Mouse (Mus musculus) intestine, postnatal 0 days (tissue): Measurements from ENCODE around the gene Hyal1. TPM values are rescaled to one million over a fixed set of nuclear protein-coding genes. Genes with fewer than 3 reads are reported as not detected.
A peak's percentile ranks its signal among the peaks of the same experiment; 100 is the strongest.

Experiments used
- ATAC-seq: fragments of 200-750 bp; cut with Nextera tagmentation; 2 replicates; pipeline ENCODE4 v1.8.0; 2017; ENCODE audit warnings: mild to moderate bottlenecking, moderate TSS enrichment, moderate library complexity
- H3K27ac ChIP-seq: fragments of 300-500 bp; sonication (generic); 2 replicates; pipeline ENCODE4 v1.5.1; 2014; ENCODE audit warnings: mild to moderate bottlenecking, low read depth, low read length, moderate library complexity
- H3K27me3 ChIP-seq: fragments of 300-500 bp; sonication (generic); replicated peaks from 2 replicates; pipeline ENCODE4 v1.6.1; 2014; ENCODE audit warnings: low read length, mixed read lengths; ENCODE audit not compliant: control insufficient read depth, insufficient read depth
- H3K36me3 ChIP-seq: fragments of 300-500 bp; sonication (generic); 2 replicates; pipeline ENCODE4 v1.6.1; 2014; ENCODE audit warnings: mild to moderate bottlenecking, moderate library complexity; ENCODE audit not compliant: control insufficient read depth, insufficient read depth
- H3K4me1 ChIP-seq: fragments of 300-500 bp; sonication (generic); replicated peaks from 2 replicates; pipeline ENCODE4 v1.6.1; 2014; ENCODE audit warnings: antibody characterized with exemption, low read length, mixed read lengths; ENCODE audit not compliant: control insufficient read depth, insufficient read depth
- H3K4me2 ChIP-seq: fragments of 300-500 bp; sonication (generic); replicated peaks from 2 replicates; pipeline ENCODE4 v1.6.1; 2014; ENCODE audit warnings: low read depth, mild to moderate bottlenecking, moderate library complexity
- H3K4me3 ChIP-seq: fragments of 300-500 bp; sonication (generic); 2 replicates; pipeline ENCODE4 v1.5.1; 2014; ENCODE audit warnings: low read depth, low read length
- H3K9ac ChIP-seq: fragments of 300-500 bp; sonication (generic); 2 replicates; pipeline ENCODE4 v1.6.1; 2014; ENCODE audit warnings: mild to moderate bottlenecking, low read depth, low read length
- H3K9me3 ChIP-seq: fragments of 300-500 bp; sonication (generic); 2 replicates; pipeline ENCODE4 v1.6.1; 2016; ENCODE audit warnings: mixed run types; ENCODE audit not compliant: control insufficient read depth
- CTCF ChIP-seq: sonication (generic); IDR thresholded peaks from 2 replicates; pipeline ENCODE4 v1.5.1; 2016; ENCODE audit warnings: low read depth, mild to moderate bottlenecking, control low read depth, antibody characterized with exemption, moderate library complexity
- WGBS: fragments of 180-500 bp; shearing (Covaris S2); extraction: QIAGEN DNeasy Blood & Tissue Kit; methylation state at CpG from one replicate; pipeline ENCODE4 v1.1.7; 2014; 5-methylcytosine and 5-hydroxymethylcytosine counted together
- polyA plus RNA-seq: library from polyadenylated mRNA; unstranded; fragments of >200 nt; fragmentation: Nextera tagmentation; extraction: Ambion mirVana; gene quantifications from 2 replicates; pipeline ENCODE4 v1.2.1, GENCODE M21; 2015

The Hyal1 gene
- polyA plus RNA-seq, 1 experiment from 2014 or later, result 2.4 TPM

DNA sequence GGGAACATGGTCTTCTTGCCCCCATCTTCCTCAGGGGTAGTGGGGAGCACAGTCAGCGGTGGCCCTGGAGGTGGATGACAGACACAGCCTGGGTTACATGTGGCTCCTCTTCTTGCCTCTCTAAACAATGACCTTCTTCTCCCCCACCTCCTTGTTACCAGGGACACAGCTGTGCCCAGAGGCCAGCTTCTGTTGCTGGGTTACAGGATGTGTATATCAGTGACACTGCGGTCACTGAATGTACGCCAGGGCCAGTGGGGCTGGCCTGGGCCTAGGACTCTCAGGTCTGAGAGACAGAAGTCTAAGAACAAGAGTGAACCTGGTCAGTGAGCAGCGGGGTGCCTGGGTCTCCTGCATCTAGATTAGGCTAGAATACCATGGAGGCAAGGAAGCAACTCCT is 38.3 kb downstream of the Hyal1 start:
- H3K9ac ChIP-seq, result no peak overlapping the region
- H3K4me2 ChIP-seq, result no peak overlapping the region
- no peak for ATAC-seq
- H3K4me3 ChIP-seq, result no peak overlapping the region
- peaks cover 52% of the 10 kb centered on the region for H3K36me3 ChIP-seq
- no peak overlapping the region for H3K27ac ChIP-seq
- no peaks in the 10 kb centered on the region for H3K27me3 ChIP-seq
- peaks cover 33% of the 10 kb centered on the region for H3K4me1 ChIP-seq
- TF ChIP-seq CTCF, result no peak
- no peaks in the 10 kb centered on the region for H3K9me3 ChIP-seq
- 81% methylated on average over 4 of the region's 4 CpGs for WGBS

GRCm38 (mm10) chr9:107617461-107617860 is 40.7 kb downstream of the Hyal1 start:
- Histone ChIP-seq H3K27me3 (no peaks in the 10 kb centered on the region), H3K9ac (no peak overlapping the region), H3K9me3 (no peaks in the 10 kb centered on the region), H3K4me3 (no peak overlapping the region), H3K36me3 (peaks cover 64% of the 10 kb centered on the region), H3K4me2 (no peak overlapping the region), H3K27ac (0 out of 2 replicates have a peak overlapping the region, but pooled peaks have one; percentile 93), H3K4me1 (peaks cover 21% of the 10 kb centered on the region)
- ATAC-seq, result no peak
- TF ChIP-seq CTCF, result peak; percentile 45; the same call in 1 of the 2 replicates
- 86% methylated on average over 2 of the region's 2 CpGs for WGBS

GRCm38 (mm10) chr9:107618098-107618497 is 41.4 kb downstream of the Hyal1 start:
- no peak for ATAC-seq
- Histone ChIP-seq H3K27me3 (no peaks in the 10 kb centered on the region), H3K36me3 (peaks cover 68% of the 10 kb centered on the region), H3K27ac (peak overlapping the region; percentile 93; the same call in 1 of the 2 replicates), H3K9ac (0 out of 2 replicates have a peak overlapping the region, but pooled peaks have one; percentile 26), H3K9me3 (no peaks in the 10 kb centered on the region), H3K4me3 (no peak overlapping the region), H3K4me1 (peaks cover 21% of the 10 kb centered on the region), H3K4me2 (no peak overlapping the region)
- 95% methylated on average over 6 of the region's 6 CpGs for WGBS
- TF ChIP-seq CTCF, result no peak

DNA sequence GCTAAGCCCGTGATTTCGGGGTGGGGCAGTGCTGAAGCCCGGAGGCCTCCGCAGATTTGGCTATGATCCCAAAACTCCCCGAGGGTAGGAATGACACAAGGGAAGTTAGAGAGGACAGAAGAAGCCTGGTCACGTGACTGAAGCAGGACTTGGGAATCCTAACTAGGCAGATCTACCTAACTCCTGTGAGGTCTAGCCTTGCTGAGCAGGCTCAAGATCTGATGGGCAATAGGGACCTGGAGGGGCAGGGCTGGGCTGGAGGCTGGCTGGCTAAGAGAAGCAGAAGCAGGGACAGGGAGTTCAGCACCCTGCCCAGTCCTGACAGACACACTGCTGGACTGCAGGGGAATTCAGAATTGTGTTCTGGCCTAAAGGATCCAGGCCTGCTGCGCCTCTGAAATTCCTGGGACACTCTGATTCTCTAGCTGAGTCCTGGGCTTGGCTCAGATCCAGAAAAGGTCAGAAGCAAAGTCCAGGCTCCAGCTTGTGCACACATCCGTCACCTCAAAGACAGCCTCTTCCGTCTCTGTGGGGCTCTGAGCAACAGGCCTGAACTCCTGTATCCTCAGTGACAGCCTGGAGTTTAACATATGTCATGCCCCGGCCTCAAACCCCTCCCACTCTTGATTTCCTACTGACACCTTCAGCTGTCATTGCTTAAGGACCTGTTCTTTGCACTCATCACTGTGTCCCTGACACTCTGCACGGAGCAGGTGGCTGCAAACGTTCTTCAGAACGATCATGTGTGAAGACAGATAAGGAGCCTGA is 42.2 kb downstream of the Hyal1 start:
- 10% methylated on average over 13 of the region's 13 CpGs for WGBS
- Histone ChIP-seq H3K27ac (peak overlapping the region; percentile 93), H3K4me2 (peak overlapping the region; percentile 25; the same call in 1 of the 2 replicates), H3K36me3 (peaks cover 64% of the 10 kb centered on the region), H3K4me3 (no peak overlapping the region), H3K9me3 (no peaks in the 10 kb centered on the region), H3K4me1 (peaks cover 22% of the 10 kb centered on the region), H3K9ac (peak overlapping the region; percentile 23; the same call in 1 of the 2 replicates), H3K27me3 (no peaks in the 10 kb centered on the region)
- no peak for TF ChIP-seq CTCF
- ATAC-seq, result peak; percentile 95

DNA sequence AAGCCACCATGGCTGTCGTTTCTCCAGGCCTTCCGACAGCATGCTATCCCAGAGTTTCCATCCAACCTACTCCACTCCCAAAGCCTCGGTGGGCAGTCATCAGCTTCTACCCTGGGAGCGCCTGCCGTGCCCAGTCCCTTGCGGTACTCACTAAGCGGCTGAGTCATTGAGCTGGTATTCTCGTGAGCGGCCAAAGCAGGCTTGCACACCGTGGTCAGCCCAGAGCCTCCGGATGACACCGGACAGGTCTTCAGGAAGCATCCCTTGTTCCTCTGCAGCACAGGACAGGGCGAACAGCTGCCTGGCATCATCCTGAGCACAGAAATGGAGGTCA is 42.8 kb downstream of the Hyal1 start:
- WGBS, result 29% methylated on average over 13 of the region's 13 CpGs
- Histone ChIP-seq H3K36me3 (peaks cover 59% of the 10 kb centered on the region), H3K9me3 (no peaks in the 10 kb centered on the region), H3K9ac (no peak overlapping the region), H3K4me3 (no peak overlapping the region), H3K27ac (peak overlapping the region; percentile 93), H3K27me3 (no peaks in the 10 kb centered on the region), H3K4me1 (peaks cover 27% of the 10 kb centered on the region), H3K4me2 (no peak overlapping the region; the same call in 1 of the 2 replicates)
- no peak for TF ChIP-seq CTCF
- ATAC-seq, result peak; percentile 43

DNA sequence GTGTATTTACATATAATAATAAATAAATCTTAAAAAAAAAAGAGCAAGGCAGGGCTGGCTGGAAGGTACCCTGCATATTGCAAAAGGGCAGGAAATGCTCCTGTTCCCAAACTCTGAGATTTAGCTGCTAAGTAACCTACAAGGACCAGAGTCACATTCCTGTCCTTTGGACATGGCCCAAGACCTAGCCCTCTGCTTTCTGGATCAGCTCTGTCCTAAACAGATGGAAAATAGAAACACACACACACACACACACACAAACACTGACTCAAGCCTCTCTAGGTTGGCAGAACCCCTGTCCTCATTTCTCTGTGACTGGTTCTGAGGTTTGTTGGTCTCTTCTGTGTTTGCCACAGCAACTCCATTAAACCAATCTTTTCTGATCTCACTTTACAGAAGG is 44.2 kb downstream of the Hyal1 start:
- no peak overlapping the region for H3K4me3 ChIP-seq
- H3K9ac ChIP-seq, result no peak overlapping the region
- H3K27me3 ChIP-seq, result no peaks in the 10 kb centered on the region
- H3K9me3 ChIP-seq, result no peaks in the 10 kb centered on the region
- H3K4me2 ChIP-seq, result no peak overlapping the region
- no peak for ATAC-seq
- H3K27ac ChIP-seq, result no peak overlapping the region
- peaks cover 29% of the 10 kb centered on the region for H3K4me1 ChIP-seq
- H3K36me3 ChIP-seq, result peaks cover 53% of the 10 kb centered on the region
- TF ChIP-seq CTCF, result no peak
